Mouse (Mus musculus) mesoderm, embryonic 11.5 days (tissue): ENCODE measurements around the gene Gm20388.
A peak's percentile ranks its signal among the peaks of the same experiment; 100 is the strongest.
"Not testable (repeated sequence)": the region's sequence is repeated elsewhere in the genome, so short reads cannot be mapped to it uniquely, and the experiment has no call there.

Source experiments
- DNase-seq: peaks from one replicate; pipeline ENCODE4 v3.0.0-alpha.2; 2012; ENCODE audit warnings: low read depth, low spot score

The Gm20388 gene

GRCm38 (mm10) chr8:123960556-123960955 is 4049.9 kb downstream of the Gm20388 start:
- not testable (repeated sequence) for DNase-seq

- no peak for DNase-seq
Observed at GRCm38 (mm10) chr8:123961371-123961770, 4050.7 kb downstream of the Gm20388 start.

GRCm38 (mm10) chr8:123966896-123967295 is 4056.3 kb downstream of the Gm20388 start:
- DNase-seq: peak; percentile 35

- DNase-seq: no peak
Observed at GRCm38 (mm10) chr8:123973495-123973894, 4062.9 kb downstream of the Gm20388 start.

- DNase-seq: no peak
Observed at GRCm38 (mm10) chr8:123977499-123977898, 4066.9 kb downstream of the Gm20388 start.

GRCm38 (mm10) chr8:123978166-123978838 is 4067.7 kb downstream of the Gm20388 start:
- no peak for DNase-seq

GRCm38 (mm10) chr8:123978926-123979325 is 4068.3 kb downstream of the Gm20388 start:
- no peak for DNase-seq

GRCm38 (mm10) chr8:123980239-123980638 is 4069.6 kb downstream of the Gm20388 start:
- DNase-seq: no peak

- DNase-seq: no peak
Observed at GRCm38 (mm10) chr8:123981674-123982073, 4071.0 kb downstream of the Gm20388 start.

- DNase-seq: peak; percentile 23
Observed at GRCm38 (mm10) chr8:123982291-123982793, 4071.7 kb downstream of the Gm20388 start.

- peak; percentile 92 for DNase-seq
Observed at GRCm38 (mm10) chr8:123982826-123983400, 4072.3 kb downstream of the Gm20388 start, which contains the start of gene Abcb10. TSS of gene Abcb10 (minus strand) at chr8:123983122.

- DNase-seq: no peak
Observed at GRCm38 (mm10) chr8:123988605-123989038, 4078.0 kb downstream of the Gm20388 start.

- no peak for DNase-seq
Observed at GRCm38 (mm10) chr8:123989128-123989527, 4078.5 kb downstream of the Gm20388 start.

GRCm38 (mm10) chr8:123990277-123991049 is 4079.8 kb downstream of the Gm20388 start:
- no peak for DNase-seq

GRCm38 (mm10) chr8:123992587-123992986 is 4081.9 kb downstream of the Gm20388 start:
- DNase-seq: no peak

- DNase-seq: no peak
Observed at GRCm38 (mm10) chr8:123993597-123993996, 4083.0 kb downstream of the Gm20388 start.

GRCm38 (mm10) chr8:123993997-123994396 is 4083.4 kb downstream of the Gm20388 start:
- DNase-seq: no peak

GRCm38 (mm10) chr8:123999568-123999967 is 4088.9 kb downstream of the Gm20388 start:
- no peak for DNase-seq

- no peak for DNase-seq
Observed at GRCm38 (mm10) chr8:124002546-124003108, 4092.0 kb downstream of the Gm20388 start.

- DNase-seq: no peak
Observed at GRCm38 (mm10) chr8:124007829-124008228, 4097.2 kb downstream of the Gm20388 start.

- no peak for DNase-seq
Observed at GRCm38 (mm10) chr8:124011580-124011979, 4100.9 kb downstream of the Gm20388 start.
